Mouse (Mus musculus) activated CD4-positive, CD25-positive, alpha-beta regulatory T cell, adult 9 weeks (primary cell): ENCODE results near the gene Bbs2. TPM values are rescaled to one million over a fixed set of nuclear protein-coding genes. Genes with fewer than 3 reads are reported as not detected.

Experiments used
- polyA plus RNA-seq: library from polyadenylated mRNA; unstranded; fragments of 100-300 nt; shearing (Covaris generic); gene quantifications from one replicate; pipeline ENCODE4 v1.2.1, GENCODE M21; 2017

The Bbs2 gene
- 6.7 TPM for polyA plus RNA-seq

GRCm38 (mm10) chr8:94098081-94098974 is at the start of gene Bbs2:
TSS of gene Bbs2 (minus strand) at chr8:94098928.

GRCm38 (mm10) chr8:94136933-94137332 is 38.2 kb upstream of the Bbs2 start, which contains the start of gene Mt4:
TSS of gene Mt4 (plus strand) at chr8:94137197.

GRCm38 (mm10) chr8:94036944-94037524 is 61.7 kb downstream of the Bbs2 start, which contains the start of the genes Nudt21 and Ogfod1:
TSS of gene Nudt21 (minus strand) at chr8:94037031.
TSS of gene Ogfod1 (plus strand) at chr8:94037198.

Other genes starting within 250 kb of the Bbs2 start
- 14.2 TPM for gene Amfr, start 86.1 kb downstream of the Bbs2 start, polyA plus RNA-seq
- gene Nudt21, start 61.9 kb downstream of the Bbs2 start, polyA plus RNA-seq: 124 TPM
- gene Ogfod1, start 61.7 kb downstream of the Bbs2 start, polyA plus RNA-seq: 19.5 TPM
- not detected for gene Mt4, start 38.3 kb upstream of the Bbs2 start, polyA plus RNA-seq
- 1.5 TPM for gene Mt3, start 53.7 kb upstream of the Bbs2 start, polyA plus RNA-seq
- gene Mt2, start 73.7 kb upstream of the Bbs2 start, polyA plus RNA-seq: 0.57 TPM
- gene Mt1, start 80.2 kb upstream of the Bbs2 start, polyA plus RNA-seq: 5.1 TPM
- gene Nup93, start 115.6 kb upstream of the Bbs2 start, polyA plus RNA-seq: 42.7 TPM
- 0.17 TPM for gene Slc12a3, start 230.3 kb upstream of the Bbs2 start, polyA plus RNA-seq